Mouse (Mus musculus) testis, adult 2 months (tissue): ENCODE measurements around the gene Gm45623.

Source experiments
- CTCF ChIP-seq: fragments of 200-500 bp; IDR thresholded peaks from 2 replicates; pipeline ENCODE4 v1.5.1; 2012; ENCODE audit warnings: low read depth, mild to moderate bottlenecking, inconsistent platforms, low read length, moderate library complexity; ENCODE audit not compliant: control insufficient read depth, insufficient read depth, insufficient replicate concordance
- POLR2A ChIP-seq: fragments of 200-500 bp; IDR thresholded peaks from 2 replicates; pipeline ENCODE4 v1.6.1; 2012; ENCODE audit warnings: low read depth, mild to moderate bottlenecking, inconsistent platforms, low read length, moderate library complexity; ENCODE audit not compliant: control insufficient read depth

- TF ChIP-seq CTCF (no peak), POLR2A (no peak)
Measured at GRCm38 (mm10) chr13:56735212-56735875, 18.3 kb downstream of the Gm45623 start.
